Mouse (Mus musculus) thymus, adult 2 months (tissue): ENCODE results near the gene Tmem163.

ENCODE experiments used
- CTCF ChIP-seq: fragments of 200-500 bp; IDR thresholded peaks from 2 replicates; pipeline ENCODE4 v1.5.1; 2012; ENCODE audit warnings: mild to moderate bottlenecking, control low read depth, low read length, moderate library complexity, borderline replicate concordance; ENCODE audit not compliant: control insufficient read depth, poor library complexity, insufficient read depth; ENCODE audit errors: extremely low read depth
- POLR2A ChIP-seq: fragments of 200-500 bp; IDR thresholded peaks from 2 replicates; pipeline ENCODE4 v1.6.1; 2012; ENCODE audit warnings: mild to moderate bottlenecking, low read length, control low read depth, moderate library complexity; ENCODE audit not compliant: control insufficient read depth, poor library complexity, insufficient read depth; ENCODE audit errors: extremely low read depth

DNA sequence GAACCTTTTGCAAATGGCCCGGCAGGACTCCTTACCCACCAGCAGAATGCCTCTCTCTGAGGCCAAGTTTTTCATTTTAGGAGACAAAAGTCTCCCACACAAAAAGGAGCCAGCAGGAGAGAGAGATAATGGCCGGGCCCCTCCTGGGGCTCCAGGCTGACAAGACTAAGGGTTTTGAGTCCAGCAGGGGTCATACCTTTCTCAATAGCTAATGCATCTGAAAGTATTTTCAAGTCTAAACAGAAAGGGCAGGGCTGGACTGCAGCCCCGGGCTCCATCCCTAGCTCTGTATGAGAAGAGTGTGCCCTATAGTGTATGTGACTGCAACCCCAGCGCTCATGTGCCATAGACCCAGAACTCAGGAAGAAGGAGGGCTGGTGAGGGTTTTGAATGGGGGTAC is 103.7 kb downstream of the Tmem163 start:
- TF ChIP-seq CTCF (no peak), POLR2A (no peak)
